Mouse (Mus musculus): ENCODE data around the gene Piga. TPM values are rescaled to one million over a fixed set of nuclear protein-coding genes. Genes with fewer than 3 reads are reported as not detected.

The Piga gene
- polyA plus RNA-seq (2012; rRNA removed): 5.2 and 5.7 TPM in 2 replicates

- peak; percentile 99 for DNase-seq (ENCODE audit: low read depth)
- no peak for TF ChIP-seq CTCF (IDR thresholded peaks at IDR 0.05; ENCODE audit: borderline replicate concordance, extremely low read depth, insufficient read depth, insufficient read length)
- TF ChIP-seq POLR2A (IDR thresholded peaks at IDR 0.05; ENCODE audit: borderline replicate concordance, extremely low read depth, insufficient read depth, insufficient read length, poor library complexity, severe bottlenecking): peak; percentile 19; the same call in 1 of the 2 replicates
Observed at GRCm38 (mm10) chrX:164419471-164419939, at the start of gene Piga. Gene Piga (plus strand): TSS chrX:164419787.

GRCm38 (mm10) chrX:164370576-164370975, 49.0 kb upstream of the Piga start:
- no peak for DNase-seq (ENCODE audit: low read depth)
- no peak for TF ChIP-seq CTCF (IDR thresholded peaks at IDR 0.05; ENCODE audit: borderline replicate concordance, extremely low read depth, insufficient read depth, insufficient read length)
- no peak for TF ChIP-seq POLR2A (IDR thresholded peaks at IDR 0.05; ENCODE audit: borderline replicate concordance, extremely low read depth, insufficient read depth, insufficient read length, poor library complexity, severe bottlenecking)

GRCm38 (mm10) chrX:164373081-164373480, 46.5 kb upstream of the Piga start, which contains the start of gene Vegfd:
Gene Vegfd (plus strand): TSS chrX:164373378.
- DNase-seq (ENCODE audit: low read depth): peak; percentile 75
- TF ChIP-seq POLR2A (IDR thresholded peaks at IDR 0.05; ENCODE audit: borderline replicate concordance, extremely low read depth, insufficient read depth, insufficient read length, poor library complexity, severe bottlenecking) (no peak), CTCF (IDR thresholded peaks at IDR 0.05; ENCODE audit: borderline replicate concordance, extremely low read depth, insufficient read depth, insufficient read length) (no peak)

GRCm38 (mm10) chrX:164374586-164374985, 45.0 kb upstream of the Piga start:
- no peak for DNase-seq (ENCODE audit: low read depth)
- TF ChIP-seq POLR2A (IDR thresholded peaks at IDR 0.05; ENCODE audit: borderline replicate concordance, extremely low read depth, insufficient read depth, insufficient read length, poor library complexity, severe bottlenecking) (no peak), CTCF (IDR thresholded peaks at IDR 0.05; ENCODE audit: borderline replicate concordance, extremely low read depth, insufficient read depth, insufficient read length) (no peak)

GRCm38 (mm10) chrX:164379721-164380120, 39.9 kb upstream of the Piga start:
- DNase-seq (ENCODE audit: low read depth): no peak
- TF ChIP-seq CTCF (IDR thresholded peaks at IDR 0.05; ENCODE audit: borderline replicate concordance, extremely low read depth, insufficient read depth, insufficient read length): no peak
- TF ChIP-seq POLR2A (IDR thresholded peaks at IDR 0.05; ENCODE audit: borderline replicate concordance, extremely low read depth, insufficient read depth, insufficient read length, poor library complexity, severe bottlenecking): no peak

- DNase-seq (ENCODE audit: low read depth): peak; percentile 89
- TF ChIP-seq POLR2A (IDR thresholded peaks at IDR 0.05; ENCODE audit: borderline replicate concordance, extremely low read depth, insufficient read depth, insufficient read length, poor library complexity, severe bottlenecking) (no peak), CTCF (IDR thresholded peaks at IDR 0.05; ENCODE audit: borderline replicate concordance, extremely low read depth, insufficient read depth, insufficient read length) (no peak)
Observed at GRCm38 (mm10) chrX:164381618-164382408, 37.8 kb upstream of the Piga start.

GRCm38 (mm10) chrX:164394091-164394490, 25.5 kb upstream of the Piga start:
- DNase-seq (ENCODE audit: low read depth): no peak

GRCm38 (mm10) chrX:164398456-164398855, 21.1 kb upstream of the Piga start:
- DNase-seq (ENCODE audit: low read depth): peak; percentile 64
- peak; percentile 32; the same call in 1 of the 2 replicates for TF ChIP-seq CTCF (IDR thresholded peaks at IDR 0.05; ENCODE audit: borderline replicate concordance, extremely low read depth, insufficient read depth, insufficient read length)
- TF ChIP-seq POLR2A (IDR thresholded peaks at IDR 0.05; ENCODE audit: borderline replicate concordance, extremely low read depth, insufficient read depth, insufficient read length, poor library complexity, severe bottlenecking): no peak

More at GRCm38 (mm10) chrX:164394091-164394490, 25.5 kb upstream of the Piga start:
- no peak for TF ChIP-seq CTCF (IDR thresholded peaks at IDR 0.05; ENCODE audit: borderline replicate concordance, extremely low read depth, insufficient read depth, insufficient read length)
- no peak for TF ChIP-seq POLR2A (IDR thresholded peaks at IDR 0.05; ENCODE audit: borderline replicate concordance, extremely low read depth, insufficient read depth, insufficient read length, poor library complexity, severe bottlenecking)

GRCm38 (mm10) chrX:164405080-164405649, 14.4 kb upstream of the Piga start:
- DNase-seq (ENCODE audit: low read depth): no peak
- TF ChIP-seq CTCF (IDR thresholded peaks at IDR 0.05; ENCODE audit: borderline replicate concordance, extremely low read depth, insufficient read depth, insufficient read length): no peak
- TF ChIP-seq POLR2A (IDR thresholded peaks at IDR 0.05; ENCODE audit: borderline replicate concordance, extremely low read depth, insufficient read depth, insufficient read length, poor library complexity, severe bottlenecking): no peak

- no peak for DNase-seq (ENCODE audit: low read depth)
- no peak for TF ChIP-seq CTCF (IDR thresholded peaks at IDR 0.05; ENCODE audit: borderline replicate concordance, extremely low read depth, insufficient read depth, insufficient read length)
- no peak for TF ChIP-seq POLR2A (IDR thresholded peaks at IDR 0.05; ENCODE audit: borderline replicate concordance, extremely low read depth, insufficient read depth, insufficient read length, poor library complexity, severe bottlenecking)
Observed at GRCm38 (mm10) chrX:164406133-164407022, 13.2 kb upstream of the Piga start.

All from brain, embryonic 14.5 days (tissue).